Mouse (Mus musculus) CH12.LX (cell line): ENCODE results near the gene Oma1. TPM values are rescaled to one million over a fixed set of nuclear protein-coding genes. Genes with fewer than 3 reads are reported as not detected.

Experiments used
- DNase-seq: peaks from one replicate; pipeline ENCODE4 v3.0.0-alpha.2; 2013; ENCODE audit errors: extremely low read depth
- H3K27ac ChIP-seq: 2 replicates; pipeline ENCODE4 v1.5.1; 2012; ENCODE audit warnings: low read depth, mild to moderate bottlenecking, control low read depth, moderate library complexity; ENCODE audit not compliant: insufficient read depth
- H3K27me3 ChIP-seq: replicated peaks from 2 replicates; pipeline ENCODE3; 2012; ENCODE audit warnings: inconsistent platforms
- H3K36me3 ChIP-seq, 2 experiments: replicated peaks in 1 of 2; 2 replicates each; pipeline versions ENCODE3 to v1.6.1; 2012; ENCODE audit warnings: inconsistent platforms in 1 of 2, low read length in 1 of 2, mild to moderate bottlenecking in 1 of 2, mixed read lengths in 1 of 2, moderate library complexity in 1 of 2; ENCODE audit not compliant: control insufficient read depth in 1 of 2, insufficient read depth in 1 of 2
- H3K4me1 ChIP-seq, 2 experiments: 2 replicates each; pipeline ENCODE4 v1.6.1; 2012; ENCODE audit warnings: inconsistent platforms in 1 of 2, moderate library complexity in 1 of 2; ENCODE audit not compliant: insufficient read depth in 2 of 2, control insufficient read depth in 1 of 2
- H3K4me2 ChIP-seq: 2 replicates; pipeline ENCODE4 v1.6.1; 2012; ENCODE audit warnings: low read depth, mild to moderate bottlenecking, control low read depth; ENCODE audit not compliant: poor library complexity, insufficient read depth, severe bottlenecking
- H3K4me3 ChIP-seq, 3 experiments: fragments of 150-350 bp in 1 of 3; sonication (generic) in 1 of 3; replicated peaks in 1 of 3; 2 replicates each; pipeline versions ENCODE3 to v1.5.1; 2011 to 2012; ENCODE audit warnings: low read depth in 2 of 3, low read length in 2 of 3, mild to moderate bottlenecking in 2 of 3, moderate library complexity in 2 of 3, control low read depth in 1 of 3, improper control_type of control experiment in 1 of 3, inconsistent platforms in 1 of 3, mixed read lengths in 1 of 3; ENCODE audit not compliant: poor library complexity in 1 of 3
- H3K79me2 ChIP-seq: replicated peaks from 2 replicates; pipeline ENCODE4 v1.6.1; 2012; ENCODE audit warnings: mild to moderate bottlenecking, moderate library complexity; ENCODE audit not compliant: control insufficient read depth, poor library complexity, insufficient read depth, severe bottlenecking; ENCODE audit errors: extremely low read depth
- H3K9ac ChIP-seq: 2 replicates; pipeline ENCODE4 v1.6.1; 2012; ENCODE audit warnings: low read depth, mild to moderate bottlenecking, control low read depth, moderate library complexity; ENCODE audit not compliant: insufficient read depth
- H3K9me3 ChIP-seq: replicated peaks from 2 replicates; pipeline ENCODE3; 2012; ENCODE audit warnings: low read length, inconsistent platforms, mixed read lengths
- BHLHE40 ChIP-seq: IDR thresholded peaks from 2 replicates; pipeline ENCODE4 v1.6.1; 2011; ENCODE audit warnings: mild to moderate bottlenecking, low read depth, low read length, improper control_type of control experiment
- CHD1 ChIP-seq: IDR thresholded peaks from 2 replicates; pipeline ENCODE4 v1.6.1; 2012; ENCODE audit warnings: low read depth, low read length, improper control_type of control experiment, inconsistent platforms
- CHD2 ChIP-seq: IDR thresholded peaks from 2 replicates; pipeline ENCODE4 v1.6.1; 2011; ENCODE audit warnings: low read length, improper control_type of control experiment
- ELF1 ChIP-seq: IDR thresholded peaks from 2 replicates; pipeline ENCODE4 v1.6.1; 2014; ENCODE audit warnings: low read depth, mild to moderate bottlenecking, inconsistent platforms, low read length, improper control_type of control experiment
- ETS1 ChIP-seq: conservative IDR thresholded peaks from 2 replicates; pipeline ENCODE4 v1.6.1; 2012; ENCODE audit warnings: low read depth, mild to moderate bottlenecking, inconsistent platforms, low read length, improper control_type of control experiment, moderate library complexity
- GABPA ChIP-seq: IDR thresholded peaks from 2 replicates; pipeline ENCODE4 v1.6.1; 2012; ENCODE audit warnings: low read depth, low read length, improper control_type of control experiment, inconsistent platforms; ENCODE audit not compliant: insufficient replicate concordance
- HCFC1 ChIP-seq: IDR thresholded peaks from 2 replicates; pipeline ENCODE4 v1.6.1; 2012; ENCODE audit warnings: low read depth, mild to moderate bottlenecking, inconsistent platforms, low read length, improper control_type of control experiment
- JUN ChIP-seq: IDR thresholded peaks from 2 replicates; pipeline ENCODE4 v1.6.1; 2011; ENCODE audit warnings: low read depth, mild to moderate bottlenecking, low read length, improper control_type of control experiment, moderate library complexity; ENCODE audit not compliant: insufficient read depth
- KAT2A ChIP-seq: IDR thresholded peaks from 2 replicates; pipeline ENCODE4 v1.6.1; 2012; ENCODE audit warnings: low read length, improper control_type of control experiment, inconsistent platforms; ENCODE audit not compliant: insufficient replicate concordance
- MAX ChIP-seq: IDR thresholded peaks from 2 replicates; pipeline ENCODE4 v1.6.1; 2011; ENCODE audit warnings: low read length, improper control_type of control experiment
- MAZ ChIP-seq: IDR thresholded peaks from 2 replicates; pipeline ENCODE4 v1.6.1; 2012; ENCODE audit warnings: low read depth, mild to moderate bottlenecking, inconsistent platforms, low read length, improper control_type of control experiment, moderate library complexity
- MEF2A ChIP-seq: IDR thresholded peaks from 2 replicates; pipeline ENCODE4 v1.6.1; 2014; ENCODE audit warnings: low read depth, mild to moderate bottlenecking, inconsistent platforms, low read length, improper control_type of control experiment, borderline replicate concordance
- POLR2AphosphoS2 ChIP-seq: IDR thresholded peaks from 2 replicates; pipeline ENCODE4 v1.6.1; 2011; ENCODE audit warnings: low read depth, low read length, improper control_type of control experiment
- RAD21 ChIP-seq: IDR thresholded peaks from 2 replicates; pipeline ENCODE4 v1.6.1; 2011; ENCODE audit warnings: low read depth, mild to moderate bottlenecking, low read length, improper control_type of control experiment, moderate library complexity
- SMC3 ChIP-seq: IDR thresholded peaks from 2 replicates; pipeline ENCODE4 v1.6.1; 2011; ENCODE audit warnings: low read depth, low read length, improper control_type of control experiment
- TCF12 ChIP-seq: IDR thresholded peaks from 2 replicates; pipeline ENCODE4 v1.6.1; 2014; ENCODE audit warnings: low read depth, mild to moderate bottlenecking, inconsistent platforms, low read length, improper control_type of control experiment
- ZC3H11A ChIP-seq: IDR thresholded peaks from 2 replicates; pipeline ENCODE4 v1.6.1; 2012; ENCODE audit warnings: low read depth, mild to moderate bottlenecking, inconsistent platforms, low read length, improper control_type of control experiment
- dilution Hi-C: fragments of 300-500 bp; cut with MboI; formaldehyde crosslinking; loops from 2 replicates; pipeline ENCODE4 v1.14.3; 2020; ENCODE audit warnings: low sequenced_read_pairs; ENCODE audit not compliant: extremely low pct_unique_long_range_greater_than_20kb, extremely low pct_ligation_motif_present
- in situ Hi-C: fragments of 300-500 bp; cut with MboI; formaldehyde crosslinking; loops from 3 replicates; pipeline ENCODE4 v1.14.3; 2019; ENCODE audit warnings: low sequenced_read_pairs, low pct_ligation_motif_present, low pct_unique_long_range_greater_than_20kb, mixed read lengths
- polyA plus RNA-seq: library from polyadenylated mRNA; unstranded; fragments of >175 nt; gene quantifications from 2 replicates; pipeline ENCODE4 v1.2.1, GENCODE M21; 2012; ENCODE audit warnings: low read depth; ENCODE audit not compliant: insufficient read length
- total RNA-seq, 2 experiments: library from RNA; depleted of rRNA; stranded (reverse); fragments of 300-350 nt in 1 of 2; fragments of >200 nt in 1 of 2; gene quantifications; 2 replicates each; pipeline ENCODE4 v1.2.3; 2012 to 2014

Gene Oma1
- total and polyA plus RNA-seq, 3 experiments, result 15.7 to 20.7 (median 16.8) TPM

GRCm38 (mm10) chr4:103335134-103335533 is 21.5 kb downstream of the Oma1 start:
- Histone ChIP-seq H3K9ac (no peak overlapping the region), H3K36me3 (peaks cover 14 to 34% of the 10 kb centered on the region in 2 experiments), H3K4me1 (no peaks in the 10 kb centered on the region), H3K9me3 (no peaks in the 10 kb centered on the region), H3K4me3 (no peak overlapping the region), H3K27ac (no peak overlapping the region), H3K27me3 (no peaks in the 10 kb centered on the region), H3K4me2 (no peak overlapping the region), H3K79me2 (no peaks in the 10 kb centered on the region)
- dilution Hi-C loops (no loop called here), in situ Hi-C loops (loop anchor here (25.0 kb wide), 1 partner anchor 348 kb away; the partner anchor contains the start of gene Tctex1d1)
- TF ChIP-seq HCFC1 (no peak), RAD21 (no peak), KAT2A (no peak), JUN (no peak), CHD1 (no peak), ELF1 (no peak), MEF2A (no peak), ETS1 (no peak)
- DNase-seq, result no peak

- H3K27ac ChIP-seq, result no peak overlapping the region
- in situ Hi-C loops (loop anchor here (25.0 kb wide), 1 partner anchor 353 kb away; the partner anchor contains the start of gene Tctex1d1), dilution Hi-C loops (no loop called here)
- H3K4me2 ChIP-seq, result no peak overlapping the region
- no peaks in the 10 kb centered on the region for H3K9me3 ChIP-seq
- H3K9ac ChIP-seq, result no peak overlapping the region
- H3K4me1 ChIP-seq, result no peaks in the 10 kb centered on the region
- TF ChIP-seq JUN (no peak), KAT2A (no peak), ZC3H11A (no peak), CHD2 (no peak), POLR2AphosphoS2 (no peak), ETS1 (no peak), MAX (no peak), MEF2A (no peak), MAZ (no peak), GABPA (no peak), SMC3 (no peak), BHLHE40 (no peak), TCF12 (no peak)
- TF ChIP-seq, all 38 proteins: peak for 0
- Histone ChIP-seq H3K79me2 (no peaks in the 10 kb centered on the region), H3K27me3 (no peaks in the 10 kb centered on the region), H3K36me3 (peaks cover 0 to 27% of the 10 kb centered on the region in 2 experiments), H3K4me3 (no peak overlapping the region)
- no peak for DNase-seq
Measured at GRCm38 (mm10) chr4:103340726-103341125, 27.1 kb downstream of the Oma1 start.
